Mouse (Mus musculus): ENCODE measurements around the gene Rasgrf2. TPM values are rescaled to one million over a fixed set of nuclear protein-coding genes. Genes with fewer than 3 reads are reported as not detected.

Gene Rasgrf2
- polyA plus RNA-seq, 1 experiment from 2014 or later: not detected

DNA sequence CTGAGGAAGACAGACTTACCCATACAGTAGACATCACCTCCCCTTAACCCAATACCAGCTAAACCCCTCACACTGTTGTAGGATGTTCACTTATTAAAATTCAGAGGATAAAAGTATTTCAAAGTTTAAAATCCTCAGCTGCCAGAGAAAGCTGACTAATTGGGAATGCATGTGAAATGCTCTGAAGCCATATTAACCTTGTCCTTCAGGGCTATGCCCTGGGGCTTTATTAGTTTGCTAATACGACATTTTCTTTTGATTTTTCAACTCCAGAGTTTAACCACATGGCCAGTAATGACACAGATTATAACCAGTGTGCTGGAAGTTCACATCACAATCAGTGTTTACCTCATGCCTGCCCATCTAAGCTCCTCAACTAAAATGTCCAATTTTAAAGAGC, 192.6 kb downstream of the Rasgrf2 start:
- H3K4me3 ChIP-seq (replicated peaks): no peak overlapping the region
- no peak overlapping the region for H3K9ac ChIP-seq (replicated peaks)
- no peak overlapping the region for H3K4me2 ChIP-seq
- no peaks in the 10 kb centered on the region for H3K9me3 ChIP-seq
- 20% methylated on average over 1 of the region's 1 CpGs for WGBS
- H3K4me1 ChIP-seq (replicated peaks): 0 out of 2 replicates have a peak, but pooled peaks cover 5% of the 10 kb centered on the region
- H3K36me3 ChIP-seq: no peaks in the 10 kb centered on the region
- no peak for ATAC-seq (ENCODE audit: insufficient number of reproducible peaks, insufficient read depth, low FRiP score, low TSS enrichment, low read depth)
- H3K27ac ChIP-seq: no peak overlapping the region
- H3K27me3 ChIP-seq: no peaks in the 10 kb centered on the region

DNA sequence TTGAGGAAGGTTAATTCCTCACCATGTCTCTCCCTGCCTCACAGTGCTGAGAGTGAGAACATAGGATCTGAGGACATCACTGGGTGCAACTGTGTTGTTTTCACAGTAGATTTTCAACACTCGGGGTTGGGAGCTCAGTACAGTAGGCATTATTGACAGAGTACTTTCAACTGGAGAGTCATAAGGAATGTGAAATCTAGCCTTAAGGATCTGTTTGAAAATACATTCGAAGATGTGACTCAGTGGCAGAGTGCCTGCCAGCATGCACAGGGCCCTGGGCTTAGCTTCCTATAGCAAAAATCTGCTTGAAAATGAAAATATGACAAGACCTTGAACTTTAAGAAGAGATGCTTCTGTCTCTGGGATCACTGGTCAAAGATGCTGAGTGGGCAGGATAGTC, 194.2 kb downstream of the Rasgrf2 start:
- H3K27me3 ChIP-seq: no peaks in the 10 kb centered on the region
- H3K27ac ChIP-seq: no peak overlapping the region
- no peak overlapping the region for H3K4me3 ChIP-seq (replicated peaks)
- no peak overlapping the region for H3K9ac ChIP-seq (replicated peaks)
- H3K4me1 ChIP-seq (replicated peaks): 0 out of 2 replicates have a peak, but pooled peaks cover 5% of the 10 kb centered on the region
- no peaks in the 10 kb centered on the region for H3K36me3 ChIP-seq
- ATAC-seq (ENCODE audit: insufficient number of reproducible peaks, insufficient read depth, low FRiP score, low TSS enrichment, low read depth): no peak
- no peaks in the 10 kb centered on the region for H3K9me3 ChIP-seq
- 85% methylated on average over 2 of the region's 2 CpGs for WGBS
- no peak overlapping the region for H3K4me2 ChIP-seq

DNA sequence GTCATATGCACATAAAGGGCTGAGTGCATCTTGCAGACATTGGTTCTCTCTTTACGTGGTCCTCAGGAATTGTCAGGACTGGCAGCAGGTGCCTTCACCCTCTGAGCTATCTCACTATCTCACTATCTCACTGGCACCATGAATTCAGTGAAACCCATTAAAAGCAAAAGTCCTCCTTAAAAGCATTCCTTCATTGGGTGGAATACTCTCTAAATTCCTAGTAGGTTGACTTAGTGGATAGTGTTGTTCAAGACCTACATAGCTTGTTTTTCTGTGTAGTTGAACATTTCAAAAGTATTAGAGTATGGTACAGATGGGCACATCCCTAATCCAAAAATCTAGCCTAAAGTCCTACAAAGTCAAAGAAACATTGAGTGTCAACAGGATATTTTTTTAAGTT, 199.3 kb downstream of the Rasgrf2 start:
- no peak overlapping the region for H3K4me2 ChIP-seq
- no peak overlapping the region for H3K27ac ChIP-seq
- no peak overlapping the region for H3K4me3 ChIP-seq (replicated peaks)
- no peak overlapping the region for H3K9ac ChIP-seq (replicated peaks)
- H3K27me3 ChIP-seq: no peaks in the 10 kb centered on the region
- WGBS: 93% methylated on average over 1 of the region's 1 CpGs
- H3K4me1 ChIP-seq (replicated peaks): no peaks in the 10 kb centered on the region
- no peaks in the 10 kb centered on the region for H3K36me3 ChIP-seq
- no peak for ATAC-seq (ENCODE audit: insufficient number of reproducible peaks, insufficient read depth, low FRiP score, low TSS enrichment, low read depth)
- H3K9me3 ChIP-seq: no peaks in the 10 kb centered on the region

DNA sequence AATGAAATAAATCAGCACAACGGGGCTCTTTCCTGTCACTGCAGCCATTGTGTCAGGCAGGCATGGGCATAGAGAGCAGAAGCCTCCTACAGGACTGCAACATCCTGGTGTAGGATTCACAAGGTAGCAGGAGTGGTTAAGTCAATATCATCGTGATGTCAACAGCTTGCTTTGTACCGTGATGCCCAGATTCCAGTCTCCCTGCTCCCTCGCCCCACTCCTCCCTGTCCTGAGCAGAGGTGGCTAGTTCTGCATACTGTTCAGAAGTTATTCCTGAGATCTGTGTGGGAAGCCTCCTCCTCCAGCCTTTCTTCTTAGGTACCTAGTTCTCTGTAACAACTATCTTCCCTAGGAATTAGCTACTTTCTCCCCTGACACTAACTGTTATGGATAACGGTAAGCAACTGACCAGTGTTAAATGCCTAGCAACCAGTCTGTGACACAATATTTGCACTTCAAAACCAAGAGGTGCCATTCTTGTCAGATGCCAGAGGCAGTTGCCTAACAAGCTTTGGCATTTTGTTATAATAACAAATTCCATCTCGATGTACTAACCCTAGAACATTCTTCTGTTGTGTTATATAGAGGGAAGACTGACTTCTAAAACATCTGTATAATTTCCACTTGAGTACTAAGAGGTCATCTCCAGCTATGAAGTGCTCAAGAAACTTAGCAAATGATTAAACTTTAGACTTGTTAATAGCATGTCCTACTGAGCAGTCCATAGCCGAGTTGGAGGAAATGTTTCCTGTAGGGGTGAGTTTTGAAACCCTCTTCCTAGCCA, 201.3 kb downstream of the Rasgrf2 start:
- Histone ChIP-seq H3K9ac (replicated peaks) (no peak overlapping the region), H3K27me3 (no peaks in the 10 kb centered on the region), H3K27ac (no peak overlapping the region), H3K9me3 (no peaks in the 10 kb centered on the region), H3K4me2 (no peak overlapping the region), H3K36me3 (no peaks in the 10 kb centered on the region), H3K4me3 (replicated peaks) (no peak overlapping the region), H3K4me1 (replicated peaks) (no peaks in the 10 kb centered on the region)
- WGBS: 70% methylated on average over 7 of the region's 7 CpGs
- no peak for ATAC-seq (ENCODE audit: insufficient number of reproducible peaks, insufficient read depth, low FRiP score, low TSS enrichment, low read depth)

DNA sequence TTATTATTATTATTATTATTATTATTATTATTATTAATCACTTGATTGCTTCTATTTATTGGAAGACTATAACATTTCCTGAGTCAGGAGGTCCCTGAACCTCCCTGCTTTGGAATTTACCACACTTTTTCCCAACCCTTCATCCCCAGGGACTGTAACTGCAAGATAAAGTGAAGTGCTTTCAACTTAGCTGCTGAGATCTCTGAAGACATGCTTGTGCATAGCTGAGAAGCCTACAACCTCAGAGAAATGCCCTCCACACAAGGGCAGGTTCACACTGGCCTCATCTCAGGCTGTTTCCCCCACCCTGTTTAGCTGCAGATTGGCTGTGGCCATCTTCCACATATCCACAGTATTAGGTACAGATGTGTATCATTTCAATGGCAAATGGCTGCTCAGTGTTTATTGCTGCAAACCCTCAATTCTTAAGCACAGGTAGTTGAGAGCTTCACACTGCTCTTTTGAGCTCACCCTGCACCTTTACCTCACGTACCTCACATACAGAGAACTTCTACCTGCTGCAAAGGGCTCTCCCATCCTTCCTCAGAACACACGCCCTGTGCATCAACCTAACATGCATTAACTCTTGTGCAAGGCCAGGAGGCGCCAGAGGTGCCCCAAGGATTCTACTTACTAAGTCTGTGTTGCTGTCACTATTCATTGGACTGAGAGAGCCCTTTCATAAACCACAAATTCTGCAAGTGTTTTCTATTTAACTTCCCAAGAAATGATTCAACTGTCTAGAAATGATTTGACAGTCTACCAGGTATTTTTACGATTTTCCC, 202.7 kb downstream of the Rasgrf2 start:
- Histone ChIP-seq H3K27ac (no peak overlapping the region), H3K9me3 (no peaks in the 10 kb centered on the region), H3K4me2 (no peak overlapping the region), H3K27me3 (no peaks in the 10 kb centered on the region), H3K9ac (replicated peaks) (no peak overlapping the region), H3K4me1 (replicated peaks) (no peaks in the 10 kb centered on the region), H3K4me3 (replicated peaks) (no peak overlapping the region), H3K36me3 (no peaks in the 10 kb centered on the region)
- WGBS: 68% methylated on average over 4 of the region's 4 CpGs
- no peak for ATAC-seq (ENCODE audit: insufficient number of reproducible peaks, insufficient read depth, low FRiP score, low TSS enrichment, low read depth)

DNA sequence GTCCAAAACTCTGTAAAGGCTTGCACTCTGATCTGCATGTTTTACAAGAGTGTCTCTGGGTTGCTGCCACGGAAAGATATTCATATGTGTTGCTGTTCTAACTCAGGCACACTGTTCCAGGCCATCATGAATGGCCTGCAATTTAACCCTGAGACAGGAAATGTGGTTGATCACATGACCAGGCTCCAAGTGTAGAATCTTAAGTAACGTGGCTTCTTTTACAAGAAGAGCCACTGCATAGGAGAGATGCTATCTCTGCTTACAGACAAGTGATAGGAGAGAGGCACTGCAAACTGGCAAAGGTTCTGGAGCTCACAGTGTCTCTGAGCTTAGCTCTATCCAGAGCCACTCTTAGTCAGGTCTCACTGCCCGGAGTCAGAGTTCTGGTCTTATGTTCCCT, 210.4 kb downstream of the Rasgrf2 start:
- 65% methylated on average over 3 of the region's 3 CpGs for WGBS
- no peak overlapping the region for H3K9ac ChIP-seq (replicated peaks)
- peaks cover 5% of the 10 kb centered on the region; the same call in 1 of the 2 replicates for H3K4me1 ChIP-seq (replicated peaks)
- H3K27me3 ChIP-seq: no peaks in the 10 kb centered on the region
- H3K27ac ChIP-seq: no peak overlapping the region
- H3K36me3 ChIP-seq: no peaks in the 10 kb centered on the region
- no peak overlapping the region for H3K4me3 ChIP-seq (replicated peaks)
- H3K4me2 ChIP-seq: no peak overlapping the region
- no peaks in the 10 kb centered on the region for H3K9me3 ChIP-seq
- no peak for ATAC-seq (ENCODE audit: insufficient number of reproducible peaks, insufficient read depth, low FRiP score, low TSS enrichment, low read depth)

DNA sequence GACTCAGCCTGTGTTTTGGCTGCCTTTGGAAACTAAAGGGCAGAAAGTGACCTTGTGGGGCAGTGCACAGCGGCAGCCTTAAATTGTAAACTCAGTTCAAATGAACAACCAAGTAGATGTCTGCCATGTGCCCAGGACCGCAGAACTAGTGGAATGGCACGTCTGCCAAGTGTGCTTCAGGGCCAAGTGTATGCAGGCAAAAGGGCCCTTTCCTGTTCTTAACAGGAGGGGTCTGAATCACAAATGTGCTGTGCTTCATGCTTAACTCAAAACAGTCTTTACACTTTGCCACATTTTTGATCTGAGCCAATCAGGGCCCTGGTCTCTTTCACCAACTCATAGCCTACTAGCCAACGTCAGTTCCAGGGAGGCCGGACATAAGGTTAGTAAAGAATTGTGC, 212.7 kb downstream of the Rasgrf2 start:
- H3K4me1 ChIP-seq (replicated peaks): peaks cover 14% of the 10 kb centered on the region
- H3K9ac ChIP-seq (replicated peaks): no peak overlapping the region
- WGBS: 72% methylated on average over 5 of the region's 5 CpGs
- H3K4me3 ChIP-seq (replicated peaks): no peak overlapping the region
- no peak overlapping the region for H3K4me2 ChIP-seq
- no peaks in the 10 kb centered on the region for H3K9me3 ChIP-seq
- no peaks in the 10 kb centered on the region for H3K36me3 ChIP-seq
- H3K27me3 ChIP-seq: no peaks in the 10 kb centered on the region
- no peak for ATAC-seq (ENCODE audit: insufficient number of reproducible peaks, insufficient read depth, low FRiP score, low TSS enrichment, low read depth)
- no peak overlapping the region for H3K27ac ChIP-seq

DNA sequence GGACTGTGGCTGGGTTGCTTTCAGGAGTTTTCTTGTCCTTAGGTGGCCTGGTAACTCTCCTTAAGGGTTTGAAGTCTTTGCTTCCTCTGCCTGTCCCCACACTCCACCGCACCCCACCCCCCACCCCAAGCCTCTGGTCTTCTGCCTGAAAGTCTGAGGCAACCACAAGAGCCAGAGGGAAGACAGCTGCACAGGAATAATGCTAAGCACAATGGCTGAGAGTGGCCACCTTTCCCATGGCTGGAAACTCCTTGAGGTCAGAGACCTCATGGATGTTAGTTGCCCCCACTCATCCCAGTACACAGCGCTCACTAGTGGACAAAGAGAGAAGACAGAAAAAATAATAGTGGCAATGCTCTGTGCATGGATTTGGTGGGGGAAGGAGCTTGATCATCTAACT, 213.6 kb downstream of the Rasgrf2 start:
- no peak overlapping the region for H3K4me3 ChIP-seq (replicated peaks)
- H3K9me3 ChIP-seq: no peaks in the 10 kb centered on the region
- no peaks in the 10 kb centered on the region for H3K36me3 ChIP-seq
- H3K27ac ChIP-seq: no peak overlapping the region
- no peak for ATAC-seq (ENCODE audit: insufficient number of reproducible peaks, insufficient read depth, low FRiP score, low TSS enrichment, low read depth)
- no peak overlapping the region for H3K4me2 ChIP-seq
- H3K4me1 ChIP-seq (replicated peaks): peaks cover 14% of the 10 kb centered on the region
- no peaks in the 10 kb centered on the region for H3K27me3 ChIP-seq
- 79% methylated on average over 2 of the region's 2 CpGs for WGBS
- H3K9ac ChIP-seq (replicated peaks): no peak overlapping the region

DNA sequence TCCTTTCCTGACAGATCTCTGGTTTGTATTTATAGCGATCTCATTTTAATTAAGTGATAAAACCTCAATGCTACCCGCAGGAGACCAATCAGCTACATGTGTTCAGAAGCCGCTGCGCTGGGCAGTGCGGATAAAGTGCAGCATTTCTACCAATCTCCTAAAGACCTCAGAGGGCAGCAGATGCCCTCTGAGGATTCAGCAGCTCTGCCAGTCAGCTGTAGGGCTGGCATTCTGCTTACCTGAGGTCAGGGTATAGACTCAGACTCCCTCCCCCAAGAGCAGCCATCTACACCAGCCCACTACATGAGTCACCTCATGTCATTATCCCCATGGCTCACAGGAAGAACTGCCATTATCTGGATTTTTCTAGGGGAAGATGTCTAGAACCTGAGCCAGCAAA, 215.1 kb downstream of the Rasgrf2 start:
- 41% methylated on average over 5 of the region's 5 CpGs for WGBS
- Histone ChIP-seq H3K4me3 (replicated peaks) (no peak overlapping the region), H3K36me3 (no peaks in the 10 kb centered on the region), H3K27me3 (no peaks in the 10 kb centered on the region), H3K4me2 (peak overlapping the region; percentile 37), H3K4me1 (replicated peaks) (peaks cover 14% of the 10 kb centered on the region), H3K27ac (no peak overlapping the region), H3K9ac (replicated peaks) (no peak overlapping the region), H3K9me3 (no peaks in the 10 kb centered on the region)
- 0 out of 2 replicates have a peak, but pooled peaks have one; percentile 10 for ATAC-seq (ENCODE audit: insufficient number of reproducible peaks, insufficient read depth, low FRiP score, low TSS enrichment, low read depth)

DNA sequence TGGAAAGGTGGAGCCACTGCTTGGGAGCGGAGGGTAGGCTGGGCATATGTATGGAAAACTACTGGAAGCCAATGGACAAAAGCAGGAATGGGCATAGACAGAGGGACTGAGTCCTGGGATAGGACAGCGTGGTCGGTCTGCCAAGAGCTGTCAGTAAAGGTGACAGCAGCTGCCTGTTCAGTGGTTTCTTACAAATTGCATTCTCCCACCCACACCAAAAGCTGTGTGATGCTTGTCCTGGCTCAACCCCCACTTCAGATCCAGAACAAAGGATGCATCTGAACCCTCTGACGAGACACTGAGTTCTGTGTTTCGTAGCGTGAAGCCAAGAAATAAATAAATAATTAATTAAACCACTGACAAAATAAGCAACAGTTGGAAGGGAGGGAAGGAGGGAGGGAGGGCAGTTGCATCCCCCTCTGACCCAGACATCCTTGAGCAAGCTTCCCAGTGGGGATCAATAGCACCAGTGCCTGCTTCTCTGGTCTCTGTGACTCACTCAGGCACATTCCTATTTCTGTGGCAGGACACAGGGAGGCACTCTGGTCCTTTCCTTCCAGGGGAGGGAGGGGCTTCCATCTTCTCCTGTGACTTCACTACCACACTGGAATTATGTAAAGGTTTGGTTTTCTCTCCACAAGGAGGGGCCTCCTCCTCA, 215.7 kb downstream of the Rasgrf2 start:
- no peaks in the 10 kb centered on the region for H3K36me3 ChIP-seq
- no peaks in the 10 kb centered on the region for H3K27me3 ChIP-seq
- H3K27ac ChIP-seq: no peak overlapping the region
- no peaks in the 10 kb centered on the region for H3K9me3 ChIP-seq
- no peak overlapping the region for H3K9ac ChIP-seq (replicated peaks)
- H3K4me1 ChIP-seq (replicated peaks): peaks cover 14% of the 10 kb centered on the region
- peak overlapping the region; percentile 37 for H3K4me2 ChIP-seq
- no peak overlapping the region for H3K4me3 ChIP-seq (replicated peaks)
- 81% methylated on average over 6 of the region's 6 CpGs for WGBS
- ATAC-seq (ENCODE audit: insufficient number of reproducible peaks, insufficient read depth, low FRiP score, low TSS enrichment, low read depth): peak; percentile 57; the same call in 1 of the 2 replicates

DNA sequence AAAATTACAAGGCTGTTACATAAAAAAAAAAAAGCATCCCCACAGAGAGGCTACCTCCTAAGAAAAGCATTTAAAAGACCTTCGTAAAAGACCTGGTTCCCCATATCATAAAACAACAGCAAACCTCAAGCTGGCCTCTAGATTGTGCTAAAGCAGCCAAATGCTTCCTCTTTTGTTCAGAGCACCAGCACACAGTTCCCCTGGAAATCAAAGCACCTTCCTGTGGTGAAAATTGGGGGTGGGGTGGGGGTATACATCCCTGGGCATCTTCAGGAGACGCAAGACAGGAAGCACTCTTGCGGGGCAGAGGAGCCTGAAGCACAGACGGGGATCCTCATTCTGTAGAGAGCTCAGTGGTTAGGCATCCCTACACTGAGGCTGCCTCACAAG, 216.3 kb downstream of the Rasgrf2 start:
- no peaks in the 10 kb centered on the region for H3K36me3 ChIP-seq
- H3K4me3 ChIP-seq (replicated peaks): no peak overlapping the region
- H3K9me3 ChIP-seq: no peaks in the 10 kb centered on the region
- peaks cover 14% of the 10 kb centered on the region for H3K4me1 ChIP-seq (replicated peaks)
- H3K9ac ChIP-seq (replicated peaks): no peak overlapping the region
- H3K27me3 ChIP-seq: no peaks in the 10 kb centered on the region
- H3K4me2 ChIP-seq: no peak overlapping the region
- ATAC-seq (ENCODE audit: insufficient number of reproducible peaks, insufficient read depth, low FRiP score, low TSS enrichment, low read depth): no peak
- WGBS: 46% methylated on average over 4 of the region's 4 CpGs
- no peak overlapping the region for H3K27ac ChIP-seq
